Mouse (Mus musculus) small intestine, adult 2 months (tissue): ENCODE data around the gene Lrg1. TPM values are rescaled to one million over a fixed set of nuclear protein-coding genes. Genes with fewer than 3 reads are reported as not detected.
A peak's percentile ranks its signal among the peaks of the same experiment; 100 is the strongest.

Source experiments
- H3K27ac ChIP-seq: fragments of 200-500 bp; 2 replicates; pipeline ENCODE4 v1.5.1; 2012; ENCODE audit warnings: low read depth, low read length, control low read depth, inconsistent platforms; ENCODE audit not compliant: insufficient read depth
- H3K27me3 ChIP-seq: fragments of 200-500 bp; 2 replicates; pipeline ENCODE4 v1.6.1; 2012; ENCODE audit warnings: mild to moderate bottlenecking, moderate library complexity, low read length, inconsistent platforms; ENCODE audit not compliant: control insufficient read depth, insufficient read depth
- H3K36me3 ChIP-seq: fragments of 200-500 bp; 2 replicates; pipeline ENCODE4 v1.6.1; 2012; ENCODE audit warnings: mild to moderate bottlenecking, low read length, control low read depth, inconsistent platforms; ENCODE audit not compliant: control insufficient read depth, insufficient read depth
- H3K4me1 ChIP-seq: fragments of 200-500 bp; 2 replicates; pipeline ENCODE4 v1.6.1; 2012; ENCODE audit warnings: low read length, inconsistent platforms, mixed read lengths; ENCODE audit not compliant: control insufficient read depth, insufficient read depth, insufficient read length
- H3K4me3 ChIP-seq: fragments of 200-500 bp; 2 replicates; pipeline ENCODE4 v1.5.1; 2012; ENCODE audit warnings: low read depth, mild to moderate bottlenecking, control low read depth, inconsistent platforms, low read length, moderate library complexity
- CTCF ChIP-seq: fragments of 200-500 bp; IDR thresholded peaks from 2 replicates; pipeline ENCODE4 v1.5.1; 2012; ENCODE audit warnings: low read depth, mild to moderate bottlenecking, control low read depth, inconsistent platforms, low read length, moderate library complexity, mixed read lengths; ENCODE audit not compliant: insufficient replicate concordance, insufficient read length; ENCODE audit errors: extremely low read depth
- POLR2A ChIP-seq: fragments of 200-500 bp; IDR thresholded peaks from 2 replicates; pipeline ENCODE4 v1.6.1; 2012; ENCODE audit warnings: low read depth, mild to moderate bottlenecking, control low read depth, inconsistent platforms, low read length, moderate library complexity
- WGBS: fragments of 180-500 bp; shearing (Covaris S2); methylation state at CpG from one replicate; pipeline ENCODE4 v1.1.7; 2018; 5-methylcytosine and 5-hydroxymethylcytosine counted together
- polyA plus RNA-seq: library from polyadenylated mRNA; depleted of rRNA; stranded (reverse); fragments of >200 nt; gene quantifications from 2 replicates; pipeline ENCODE4 v1.2.3, GENCODE M21; 2012

The Lrg1 gene
- polyA plus RNA-seq, 1 experiment, result 10.6 TPM

GRCm38 (mm10) chr17:56117251-56117710, 4.5 kb downstream of the Lrg1 start, which contains the start of gene Plin5:
Gene Plin5 (minus strand): TSS chr17:56117596.
- Histone ChIP-seq H3K27ac (no peak within 1 kb of the TSS), H3K4me3 (peak within 1 kb of the TSS; percentile 51), H3K4me1 (peaks cover 17% of the 10 kb centered on the region), H3K27me3 (no peaks in the 10 kb centered on the region), H3K36me3 (no peaks in the 10 kb centered on the region)
- WGBS, result 2% methylated on average over 27 of the region's 27 CpGs
- TF ChIP-seq POLR2A, result no peak
- no peak for TF ChIP-seq CTCF

- Histone ChIP-seq H3K27ac (no peak overlapping the region), H3K36me3 (no peaks in the 10 kb centered on the region), H3K4me3 (no peak overlapping the region), H3K4me1 (peaks cover 17% of the 10 kb centered on the region), H3K27me3 (no peaks in the 10 kb centered on the region)
- no peak for TF ChIP-seq POLR2A
- TF ChIP-seq CTCF, result no peak
- WGBS, result 63% methylated on average over 10 of the region's 10 CpGs
Observed at GRCm38 (mm10) chr17:56116193-56116592, 5.6 kb downstream of the Lrg1 start.

DNA sequence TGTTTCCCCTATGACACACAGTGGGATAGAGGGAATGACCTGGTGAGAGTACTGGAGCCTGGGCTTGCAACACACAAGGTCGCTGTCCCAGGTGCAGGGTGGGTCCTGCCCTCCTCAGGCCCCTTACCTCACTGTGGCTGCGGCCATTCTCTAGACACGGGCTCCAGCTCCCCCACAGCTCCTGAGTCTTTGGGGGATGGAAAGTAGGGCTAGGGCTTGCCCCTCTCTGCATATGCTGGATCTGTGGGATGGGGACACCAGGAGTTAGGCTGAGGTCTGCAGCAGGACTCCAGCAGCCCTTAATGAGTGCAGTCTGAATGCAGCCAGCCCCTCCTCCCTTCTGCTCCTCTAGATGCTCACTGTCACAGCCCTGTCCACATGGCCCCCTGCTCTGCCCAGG, 9.1 kb downstream of the Lrg1 start:
- TF ChIP-seq CTCF, result no peak
- no peak for TF ChIP-seq POLR2A
- H3K36me3 ChIP-seq, result no peaks in the 10 kb centered on the region
- no peaks in the 10 kb centered on the region for H3K27me3 ChIP-seq
- H3K4me1 ChIP-seq, result peaks cover 7% of the 10 kb centered on the region; the same call in 1 of the 2 replicates
- no peak overlapping the region for H3K27ac ChIP-seq
- WGBS, result 90% methylated on average over 3 of the region's 3 CpGs
- H3K4me3 ChIP-seq, result no peak overlapping the region

DNA sequence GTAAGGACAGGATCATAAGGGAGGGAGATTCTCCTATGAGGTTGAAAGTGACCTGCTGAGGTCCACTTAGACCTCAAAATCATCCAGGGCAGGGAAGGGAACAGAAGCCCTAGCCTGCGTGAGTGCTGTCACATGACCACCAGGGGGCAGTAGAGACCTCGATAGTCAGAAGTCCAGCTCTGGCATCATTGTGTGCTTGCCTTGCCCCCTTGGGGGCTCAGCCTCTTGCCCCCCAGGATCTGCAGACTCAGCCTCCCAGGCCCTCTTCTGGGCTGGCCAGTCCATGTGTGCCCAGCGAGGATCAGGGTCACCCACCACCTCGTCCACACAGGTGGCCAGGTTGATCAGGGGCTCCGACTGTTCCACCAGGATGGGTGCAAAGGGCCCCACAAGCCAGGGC, 9.9 kb downstream of the Lrg1 start:
- WGBS, result 50% methylated on average over 5 of the region's 5 CpGs
- Histone ChIP-seq H3K27me3 (no peaks in the 10 kb centered on the region), H3K4me1 (no peaks in the 10 kb centered on the region), H3K27ac (no peak overlapping the region), H3K4me3 (no peak overlapping the region), H3K36me3 (no peaks in the 10 kb centered on the region)
- TF ChIP-seq CTCF, result peak; percentile 88
- TF ChIP-seq POLR2A, result no peak

DNA sequence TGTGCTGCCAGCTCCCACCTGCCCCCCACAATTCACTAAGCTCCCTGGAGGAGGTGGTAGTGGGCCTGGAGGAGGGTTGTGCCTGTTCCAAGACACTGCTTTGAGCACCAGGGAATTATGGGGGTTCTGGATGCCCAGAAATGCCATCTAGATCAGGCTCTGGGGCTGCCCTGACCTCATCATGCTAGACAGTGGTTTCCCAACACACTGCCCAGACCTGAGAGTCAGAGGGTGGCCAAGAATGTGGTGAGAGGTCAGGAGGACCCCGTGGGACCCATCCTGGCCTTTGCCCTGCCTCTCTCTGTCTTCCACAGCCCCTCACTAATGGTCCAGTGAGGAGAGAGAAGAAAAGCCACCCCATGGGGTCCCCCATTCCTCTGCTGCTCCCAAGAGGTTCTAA, 10.8 kb downstream of the Lrg1 start:
- H3K4me1 ChIP-seq, result no peaks in the 10 kb centered on the region
- H3K27me3 ChIP-seq, result no peaks in the 10 kb centered on the region
- H3K4me3 ChIP-seq, result no peak overlapping the region
- TF ChIP-seq CTCF (no peak), POLR2A (no peak)
- WGBS, result 61% methylated on average over 1 of the region's 1 CpGs
- no peak overlapping the region for H3K27ac ChIP-seq
- no peaks in the 10 kb centered on the region for H3K36me3 ChIP-seq

GRCm38 (mm10) chr17:56110571-56110970, 11.2 kb downstream of the Lrg1 start:
- Histone ChIP-seq H3K27me3 (no peaks in the 10 kb centered on the region), H3K4me3 (no peak overlapping the region), H3K4me1 (no peaks in the 10 kb centered on the region), H3K27ac (no peak overlapping the region), H3K36me3 (no peaks in the 10 kb centered on the region)
- WGBS, result 66% methylated on average over 4 of the region's 4 CpGs
- TF ChIP-seq CTCF, result no peak
- TF ChIP-seq POLR2A, result no peak

GRCm38 (mm10) chr17:56109219-56110051, 12.4 kb downstream of the Lrg1 start, which contains the start of gene Plin4:
Gene Plin4 (minus strand): TSS chr17:56109803.
- Histone ChIP-seq H3K4me1 (no peaks in the 10 kb centered on the region), H3K27me3 (no peaks in the 10 kb centered on the region), H3K4me3 (peak within 1 kb of the TSS; percentile 31), H3K36me3 (no peaks in the 10 kb centered on the region), H3K27ac (peak within 1 kb of the TSS; percentile 22)
- TF ChIP-seq POLR2A, result no peak
- TF ChIP-seq CTCF, result no peak
- 67% methylated on average over 10 of the region's 10 CpGs for WGBS
